Mouse (Mus musculus) bone marrow, adult 2 months (tissue): Measurements from ENCODE around the gene Nat8f1.

Experiments
- CTCF ChIP-seq: fragments of 200-500 bp; IDR thresholded peaks from 2 replicates; pipeline ENCODE4 v1.5.1; 2011; ENCODE audit warnings: low read length, control low read depth; ENCODE audit not compliant: control insufficient read depth, insufficient read depth
- POLR2A ChIP-seq: fragments of 200-500 bp; IDR thresholded peaks from 2 replicates; pipeline ENCODE4 v1.6.1; 2011; ENCODE audit warnings: low read depth, mild to moderate bottlenecking, control low read depth, low read length, borderline replicate concordance; ENCODE audit not compliant: control insufficient read depth

DNA sequence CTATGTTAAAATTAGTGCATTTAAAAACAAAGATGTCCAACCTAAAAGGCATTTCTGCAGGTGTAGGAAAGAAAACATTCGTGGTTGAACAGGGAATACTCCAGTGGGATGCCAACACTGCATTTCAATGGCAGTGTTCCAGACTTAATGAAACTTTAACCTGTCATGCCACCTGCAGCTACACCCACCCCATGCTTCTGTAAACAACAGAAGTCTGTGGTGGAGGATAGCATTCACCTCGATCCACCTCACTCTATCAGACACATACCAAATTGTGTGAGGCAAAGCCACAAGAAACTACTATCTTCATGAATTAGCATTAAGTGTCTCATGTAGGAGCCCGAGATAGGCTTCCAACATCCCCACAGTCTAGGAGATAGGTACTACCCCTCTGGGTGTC, 7.1 kb downstream of the Nat8f1 start:
- no peak for TF ChIP-seq CTCF
- TF ChIP-seq POLR2A: no peak
